Mouse (Mus musculus): ENCODE results near the gene Capn15.

The Capn15 gene

GRCm38 (mm10) chr17:25993489-25993888, 7.9 kb upstream of the Capn15 start:
- no peak for DNase-seq (ENCODE audit: low read depth)

GRCm38 (mm10) chr17:25992274-25992673, 6.7 kb upstream of the Capn15 start:
- no peak for DNase-seq (ENCODE audit: low read depth)

GRCm38 (mm10) chr17:25990331-25990730, 4.7 kb upstream of the Capn15 start:
- DNase-seq (ENCODE audit: low read depth) = no peak

GRCm38 (mm10) chr17:25984556-25985305, 865 bp downstream of the Capn15 start:
- DNase-seq (ENCODE audit: low read depth) = no peak

DNA sequence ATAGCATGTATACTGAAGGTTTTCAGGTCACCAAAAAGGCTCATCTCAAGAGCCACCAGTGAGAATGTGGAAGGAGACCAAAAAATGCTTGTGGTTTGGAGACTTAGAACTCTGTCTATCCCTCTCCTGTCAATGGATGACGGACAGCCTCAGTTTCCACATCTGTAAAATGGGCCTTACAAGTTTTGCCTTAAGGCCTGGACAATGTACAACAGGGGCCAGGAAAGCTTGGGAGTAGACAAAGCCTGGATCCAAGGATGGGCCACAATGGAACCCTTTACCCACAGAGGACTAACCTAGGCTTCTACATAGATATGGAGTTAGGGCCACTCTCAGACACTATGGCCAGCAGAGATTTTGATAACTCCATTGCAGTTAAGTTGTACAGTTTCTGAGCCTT, 1.5 kb downstream of the Capn15 start:
- no peak for DNase-seq (ENCODE audit: low read depth)

DNA sequence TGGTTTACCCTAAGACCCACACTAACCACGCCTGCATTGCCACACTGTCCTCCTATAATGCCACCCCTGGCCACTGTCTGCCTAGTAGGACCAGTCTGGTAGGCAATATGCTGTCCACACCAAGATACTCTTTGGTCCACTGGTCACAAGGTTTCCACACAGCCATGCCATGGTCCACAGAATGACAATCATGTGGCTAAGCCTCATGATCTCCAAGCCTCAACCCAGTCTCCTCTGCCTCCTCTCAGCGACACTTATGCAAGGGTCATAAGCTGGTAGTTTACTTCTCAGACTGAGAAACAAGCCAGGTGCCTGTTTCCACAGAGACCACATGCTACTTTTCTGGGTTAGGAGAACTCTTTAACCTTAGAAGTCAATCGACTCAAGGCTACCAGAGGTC, 2.7 kb downstream of the Capn15 start:
- no peak for DNase-seq (ENCODE audit: low read depth)

GRCm38 (mm10) chr17:25980854-25981253, 4.7 kb downstream of the Capn15 start:
- DNase-seq (ENCODE audit: low read depth) = no peak

DNA sequence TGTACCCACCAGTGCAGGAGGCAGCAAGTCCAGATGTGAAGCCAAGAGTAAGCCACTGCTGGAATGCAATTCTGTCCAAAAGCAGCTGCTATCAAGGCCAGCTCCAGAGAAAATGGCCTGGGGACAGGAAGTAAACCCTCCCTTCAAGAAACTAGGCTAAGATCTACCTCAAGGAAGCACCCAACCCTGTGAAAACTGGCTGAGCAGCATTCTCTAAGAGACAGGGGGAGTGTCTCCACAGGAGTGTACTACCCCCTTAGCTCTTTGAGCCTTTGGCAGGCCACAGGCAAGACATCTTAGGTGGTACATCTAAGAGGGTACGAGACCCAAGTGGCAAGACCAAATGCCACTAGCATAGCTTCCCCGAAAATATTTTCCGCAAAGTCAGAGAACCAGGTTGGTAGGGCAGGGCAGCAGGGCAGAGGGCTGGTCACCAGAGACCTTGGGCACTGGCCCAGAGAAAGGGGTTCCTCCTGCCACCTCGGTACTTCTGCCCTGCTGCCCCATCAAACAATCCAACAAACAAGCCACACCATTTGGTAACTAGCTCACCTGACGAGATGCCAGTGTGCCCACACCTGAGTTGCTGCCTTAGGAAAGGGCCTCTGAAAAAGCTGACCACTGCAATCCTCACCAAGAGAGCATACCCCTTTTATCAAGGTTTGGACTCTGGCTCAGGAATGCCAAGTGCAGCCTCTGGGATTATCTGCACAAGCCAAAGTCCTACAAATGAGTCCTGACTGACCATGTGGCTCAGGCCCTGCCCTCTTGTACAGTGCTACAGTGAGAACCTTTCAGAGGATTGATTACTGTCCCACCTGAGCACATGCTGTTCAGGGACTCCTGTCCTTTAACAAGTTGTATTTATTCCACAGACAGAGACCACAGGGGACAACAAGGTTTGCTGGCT, 5.5 kb downstream of the Capn15 start:
- no peak for DNase-seq (ENCODE audit: low read depth)

GRCm38 (mm10) chr17:25970954-25971707, 14.5 kb downstream of the Capn15 start:
- no peak for DNase-seq (ENCODE audit: low read depth)

- no peak for DNase-seq (ENCODE audit: low read depth)
These were observed 15.1 kb downstream of the Capn15 start for GRCm38 (mm10) chr17:25970448-25970847.

DNA sequence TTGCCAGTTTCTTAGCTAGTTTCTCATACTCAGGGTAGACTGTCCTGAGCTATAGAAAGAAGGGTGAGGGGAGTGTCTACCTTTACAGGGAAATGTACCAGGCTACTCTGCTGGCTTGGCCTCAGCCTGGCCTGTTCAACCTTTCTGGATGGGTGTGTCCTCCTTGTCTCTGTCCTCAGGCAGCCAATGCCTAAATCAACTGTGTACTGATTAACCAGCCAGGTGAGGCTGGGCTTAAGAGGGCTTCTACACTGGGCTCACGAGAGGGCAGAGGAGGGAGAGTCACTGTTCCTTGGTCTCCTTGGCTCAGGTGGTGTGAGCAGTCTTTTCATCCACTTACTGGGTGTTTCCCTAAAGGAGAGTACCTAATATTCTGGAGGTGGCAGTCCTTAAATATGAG, 17.4 kb downstream of the Capn15 start:
- no peak for DNase-seq (ENCODE audit: low read depth)

DNA sequence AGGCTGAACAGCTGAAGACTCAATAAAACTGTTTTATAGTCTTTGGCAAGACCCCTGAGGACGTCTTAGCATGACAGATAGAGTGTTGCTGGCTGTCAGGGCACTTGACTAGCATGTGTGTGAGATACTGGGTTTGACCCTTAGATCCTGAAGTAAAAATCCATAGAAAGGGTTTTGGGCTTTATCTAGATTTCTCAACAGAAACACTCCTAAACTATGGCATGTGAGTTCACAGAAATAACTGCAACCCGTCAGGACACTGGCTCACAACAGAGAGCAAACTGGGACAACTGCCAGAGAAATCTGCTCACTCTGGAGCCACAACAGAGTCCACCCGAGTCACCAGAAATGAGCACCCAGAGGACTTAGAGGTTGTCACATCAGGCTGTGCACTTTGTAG, 17.9 kb downstream of the Capn15 start:
- DNase-seq (ENCODE audit: low read depth) = no peak

DNA sequence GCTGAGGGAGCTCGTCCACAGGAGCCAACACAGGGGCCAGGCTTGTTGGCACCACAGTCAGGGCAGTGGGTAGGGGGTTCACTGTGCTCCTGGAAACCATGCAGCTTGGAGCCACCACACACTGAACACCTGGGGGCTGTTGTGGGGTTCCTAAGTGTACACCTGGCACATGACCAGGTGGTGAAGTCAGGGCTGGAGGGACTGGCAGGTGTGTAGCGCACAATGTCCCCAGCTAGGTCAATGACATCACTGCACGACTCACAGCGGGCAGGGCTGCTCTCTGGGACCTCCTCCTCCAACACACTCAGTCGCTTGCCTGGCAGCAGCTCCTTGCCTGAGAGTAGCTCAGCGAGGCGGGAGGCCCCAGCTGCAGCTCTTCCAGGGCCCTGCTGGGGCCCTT, 21.3 kb downstream of the Capn15 start:
- DNase-seq (ENCODE audit: low read depth) = no peak

DNA sequence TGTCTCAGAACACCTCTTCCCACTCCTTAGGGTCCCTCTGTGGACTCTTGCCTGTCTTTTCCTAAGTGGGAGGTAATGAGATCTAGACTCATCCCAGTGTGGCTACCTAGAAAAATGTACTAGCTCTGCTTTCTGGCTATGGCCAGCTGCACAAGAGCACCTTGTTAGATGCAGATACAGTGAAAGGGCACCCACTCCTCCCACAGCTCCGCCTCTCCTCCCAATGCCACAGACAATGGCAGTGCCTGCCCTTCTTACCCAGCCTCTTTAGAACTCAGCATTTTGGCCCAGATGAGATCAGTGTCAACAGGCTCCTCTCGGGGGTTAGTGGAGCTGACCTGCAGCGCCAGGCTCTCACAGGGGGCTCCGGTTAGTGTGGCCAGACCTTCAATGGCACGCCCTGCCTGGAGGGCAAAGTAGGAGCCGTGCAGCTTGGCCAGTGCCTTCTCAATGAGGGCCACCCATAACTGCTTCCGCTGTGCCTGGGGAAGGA, 23.1 kb downstream of the Capn15 start:
- no peak for DNase-seq (ENCODE audit: low read depth)

GRCm38 (mm10) chr17:25961566-25961965, 24.0 kb downstream of the Capn15 start:
- DNase-seq (ENCODE audit: low read depth) = no peak

DNA sequence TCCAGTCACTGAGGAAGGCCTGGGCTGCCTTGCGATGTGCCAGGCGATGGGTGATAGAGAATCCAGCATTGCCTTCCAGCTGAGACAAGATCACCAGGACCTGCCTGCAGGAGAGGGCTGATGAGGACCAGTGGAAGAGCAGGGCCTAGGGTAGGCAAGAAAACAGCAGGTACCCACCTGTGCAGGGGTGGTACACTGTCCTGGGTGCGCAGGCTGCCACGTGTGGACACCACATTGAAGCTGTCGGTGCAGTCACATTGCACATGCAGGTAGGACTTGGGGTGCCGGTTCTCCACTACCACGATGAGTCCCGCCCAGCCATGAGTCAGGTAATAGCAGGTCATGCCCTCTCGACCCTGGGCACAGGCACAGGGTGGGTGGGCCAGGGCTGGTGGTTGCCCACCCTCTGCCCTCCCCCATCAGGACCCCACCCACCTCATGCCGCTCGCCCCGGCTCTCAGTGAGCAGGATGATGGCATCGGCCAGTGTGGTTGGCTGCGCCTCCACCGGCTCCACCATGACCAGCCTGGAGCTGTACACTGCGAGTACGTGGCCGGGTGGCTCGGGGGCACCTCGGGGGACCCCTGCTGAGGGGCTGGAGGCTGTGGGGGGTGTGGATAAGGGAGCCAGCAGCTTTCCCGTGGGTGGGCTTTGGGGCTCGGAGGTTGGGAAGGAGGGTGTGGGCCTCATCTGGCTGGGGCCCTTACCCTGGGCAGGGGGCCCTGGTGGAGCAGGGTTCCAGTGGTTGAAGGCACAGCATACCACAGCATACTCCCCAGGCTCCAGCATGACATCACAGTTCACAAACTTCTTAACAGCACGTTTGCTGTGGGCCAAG, 25.7 kb downstream of the Capn15 start:
- no peak for DNase-seq (ENCODE audit: low read depth)

DNA sequence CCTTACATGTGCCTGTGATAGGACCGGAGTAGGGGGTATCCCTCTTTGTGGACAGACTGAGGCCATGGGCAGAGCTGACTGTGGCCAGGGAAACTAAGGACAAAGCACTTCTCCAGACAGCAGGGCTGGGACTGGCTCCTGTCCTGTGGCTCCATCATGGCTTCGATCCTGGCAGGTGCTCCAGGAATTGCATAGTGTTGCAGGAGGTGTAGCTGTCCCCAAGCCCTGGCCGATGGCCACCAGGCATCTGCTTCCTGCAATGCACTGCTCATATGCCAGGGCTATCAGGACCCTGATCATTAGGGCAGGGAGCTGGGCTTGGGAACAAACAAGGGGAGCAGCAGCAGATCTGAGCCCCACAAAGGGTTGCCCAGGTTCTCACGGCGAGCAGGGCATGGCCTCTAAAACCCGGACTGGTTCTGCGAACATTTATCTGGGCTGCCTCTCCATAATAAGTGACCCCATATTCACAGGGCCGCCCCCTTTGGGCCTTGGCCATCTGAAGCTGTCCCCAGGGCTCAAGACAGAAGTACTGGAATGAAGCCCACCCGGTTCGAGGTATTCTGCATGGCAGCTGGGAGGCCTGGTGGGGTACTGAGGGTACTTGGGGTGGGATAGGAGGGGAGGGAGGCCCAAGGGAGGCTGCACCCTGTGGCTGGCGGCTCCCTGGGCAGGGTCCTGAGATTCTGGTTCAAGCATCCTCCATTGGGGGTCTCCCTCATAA, 26.7 kb downstream of the Capn15 start:
- no peak for DNase-seq (ENCODE audit: low read depth)

GRCm38 (mm10) chr17:25957586-25958051, 28.0 kb downstream of the Capn15 start:
- DNase-seq (ENCODE audit: low read depth) = no peak

DNA sequence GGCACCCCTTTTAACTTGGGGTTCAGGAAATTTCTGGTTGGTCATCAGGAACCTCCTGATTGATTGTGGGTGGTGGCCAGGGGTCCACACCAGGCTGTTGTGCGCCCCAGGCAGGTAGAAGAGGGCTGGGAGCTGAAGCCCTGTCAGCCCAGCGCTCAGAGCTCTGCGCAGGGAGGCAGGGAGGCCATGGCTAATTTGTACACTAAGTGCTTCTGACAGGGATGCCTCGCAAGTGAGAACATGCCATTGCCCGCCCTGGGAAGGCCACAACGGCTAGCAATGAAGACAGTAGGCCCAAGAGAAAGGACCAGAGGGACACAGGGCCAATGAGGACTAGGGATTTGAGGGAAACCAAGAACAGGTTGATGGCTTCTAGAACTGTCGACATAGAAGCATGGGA, 29.0 kb downstream of the Capn15 start:
- no peak for DNase-seq (ENCODE audit: low read depth)

- DNase-seq (ENCODE audit: low read depth) = no peak
These were observed 29.4 kb downstream of the Capn15 start for GRCm38 (mm10) chr17:25956201-25956600.

DNA sequence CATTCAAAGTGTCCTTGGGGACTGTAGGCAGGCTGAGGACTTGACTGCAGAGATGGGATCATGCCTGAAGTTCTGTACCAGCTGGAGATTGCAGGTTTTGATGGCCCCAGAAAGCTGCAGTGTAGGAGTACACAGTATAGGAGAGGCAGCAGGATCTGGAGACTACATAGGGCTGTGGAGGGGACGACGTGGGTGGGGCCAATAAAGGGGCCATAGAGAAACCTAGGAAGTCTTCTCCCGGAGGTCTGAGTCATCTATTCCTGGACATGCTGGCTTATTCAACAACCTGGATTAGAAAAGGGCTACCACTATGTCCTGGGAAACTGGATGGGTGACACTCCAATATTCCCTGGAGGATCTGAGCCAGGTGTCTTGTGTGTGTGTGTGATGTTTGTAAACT, 29.9 kb downstream of the Capn15 start:
- DNase-seq (ENCODE audit: low read depth) = no peak

Measured in fibroblast of lung, adult 2 months (primary cell).